ENCODE assay signal across 8 mouse cellular contexts in the genomic region with DNA sequence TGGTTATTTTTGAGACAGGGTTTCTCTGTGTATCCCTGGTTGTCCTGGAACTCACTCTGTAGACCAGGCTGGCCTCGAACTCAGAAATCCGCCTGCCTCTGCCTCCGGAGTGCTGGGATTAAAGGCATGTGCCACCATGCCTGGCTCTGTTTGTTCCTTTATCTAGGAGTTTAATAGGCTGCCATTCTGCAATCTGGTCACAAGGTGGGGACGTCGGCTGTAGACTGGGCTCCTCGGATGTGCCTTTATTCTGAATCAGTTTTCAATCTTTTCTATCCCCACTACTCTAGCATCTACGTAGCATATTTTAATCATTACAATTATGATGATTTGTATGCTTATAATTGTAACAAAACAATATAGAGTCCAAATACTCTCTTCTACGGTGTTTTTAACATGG. TPM values are rescaled to one million over a fixed set of nuclear protein-coding genes. Genes with fewer than 3 reads are reported as not detected.
DNase-seq lines count a peak whose midpoint lies in the region; ATAC-seq and TF ChIP-seq lines count a peak whose summit lies in the region.
"Not testable (repeated sequence)": the region's sequence is repeated elsewhere in the genome, so short reads cannot be mapped to it uniquely, and the experiment has no call there.

No protein-coding gene starts in this region.

- not testable (repeated sequence) for H3K4me3 ChIP-seq in G1E (ENCODE audit: low read depth, low read length); forebrain, embryonic 11.5 days (ENCODE audit: low read depth, low read length); hindbrain, embryonic 11.5 days (ENCODE audit: low read depth, low read length); kidney, postnatal 0 days (replicated peaks; ENCODE audit: low read depth, low read length); liver, adult 2 months (ENCODE audit: insufficient read depth, low read depth, low read length); midbrain, embryonic 14.5 days (replicated peaks; ENCODE audit: low read depth, low read length)

- not testable (repeated sequence) for TF ChIP-seq POLR2A in brain, embryonic 14.5 days (IDR thresholded peaks at IDR 0.05; ENCODE audit: borderline replicate concordance, extremely low read depth, insufficient read depth, insufficient read length, poor library complexity, severe bottlenecking); liver, adult 2 months (IDR thresholded peaks at IDR 0.05; ENCODE audit: extremely low read depth, insufficient read depth, low read length)

- not testable (repeated sequence) for H3K4me1 ChIP-seq in G1E (ENCODE audit: insufficient read depth, low read depth, low read length); forebrain, embryonic 11.5 days (replicated peaks; ENCODE audit: control insufficient read depth, insufficient read depth, low read length); hindbrain, embryonic 11.5 days (replicated peaks; ENCODE audit: control insufficient read depth, insufficient read depth, low read length); kidney, postnatal 0 days (replicated peaks; ENCODE audit: insufficient read depth, low read length); liver, adult 2 months (ENCODE audit: control insufficient read depth, insufficient read depth, low read length); midbrain, embryonic 14.5 days (ENCODE audit: control insufficient read depth, insufficient read depth, low read length)

- not testable (repeated sequence) for H3K9ac ChIP-seq in forebrain, embryonic 11.5 days (ENCODE audit: low read length); hindbrain, embryonic 11.5 days (ENCODE audit: low read depth, low read length); kidney, postnatal 0 days (ENCODE audit: low read depth, low read length); liver, adult 2 months (ENCODE audit: low read depth, low read length); midbrain, embryonic 14.5 days (replicated peaks; ENCODE audit: low read length)

- WGBS in forebrain, embryonic 11.5 days: 46% methylated on average over 8 of the region's 8 CpGs
- 46% methylated on average over 8 of the region's 8 CpGs for WGBS in hindbrain, embryonic 11.5 days
- WGBS in kidney, postnatal 0 days: 33% methylated on average over 8 of the region's 8 CpGs
- 26% methylated on average over 8 of the region's 8 CpGs for WGBS in liver, adult 2 months
- WGBS in midbrain, embryonic 14.5 days: 47% methylated on average over 8 of the region's 8 CpGs

- H3K9me3 ChIP-seq in G1E (replicated peaks); forebrain, embryonic 11.5 days (ENCODE audit: control insufficient read depth, low read length); hindbrain, embryonic 11.5 days (ENCODE audit: control insufficient read depth, low read length); kidney, postnatal 0 days (replicated peaks; ENCODE audit: low read length); midbrain, embryonic 14.5 days (ENCODE audit: control insufficient read depth, low read length): not testable (repeated sequence)

- not testable (repeated sequence) for H3K79me2 ChIP-seq in liver, adult 2 months (ENCODE audit: control insufficient read depth, insufficient read depth, low read length)

- DNase-seq in G1E (ENCODE audit: low spot score): peak; percentile 16
- DNase-seq in brain, embryonic 14.5 days (ENCODE audit: low read depth): peak; percentile 50
- DNase-seq in forebrain, embryonic 11.5 days (ENCODE audit: low spot score): peak; percentile 49
- peak; percentile 59 for DNase-seq in hindbrain, embryonic 11.5 days (ENCODE audit: low spot score)
- DNase-seq in kidney, postnatal 0 days (ENCODE audit: low spot score): peak; percentile 86
- peak; percentile 43 for DNase-seq in liver, adult 2 months (ENCODE audit: extremely low read depth, low read depth, low spot score)
- peak; percentile 64 for DNase-seq in midbrain, embryonic 14.5 days
- peak; percentile 56 for DNase-seq in testis, postnatal 10 days (ENCODE audit: low spot score)

- H3K27ac ChIP-seq in forebrain, embryonic 11.5 days (ENCODE audit: low read depth, low read length); hindbrain, embryonic 11.5 days (ENCODE audit: low read depth, low read length); kidney, postnatal 0 days; liver, adult 2 months (replicated peaks; ENCODE audit: insufficient read depth, low read depth, low read length); midbrain, embryonic 14.5 days (replicated peaks; ENCODE audit: low read depth, low read length): not testable (repeated sequence)

- H3K27me3 ChIP-seq in G1E (ENCODE audit: insufficient read depth, low read length); forebrain, embryonic 11.5 days (ENCODE audit: control insufficient read depth, insufficient read depth, low read length); hindbrain, embryonic 11.5 days (ENCODE audit: control insufficient read depth, insufficient read depth, low read length); kidney, postnatal 0 days (ENCODE audit: insufficient read depth, low read length); liver, adult 2 months (ENCODE audit: control insufficient read depth, insufficient read depth, low read length); midbrain, embryonic 14.5 days (ENCODE audit: control insufficient read depth, insufficient read depth, low read length): not testable (repeated sequence)

- TF ChIP-seq CTCF in G1E (IDR thresholded peaks at IDR 0.05; ENCODE audit: low read depth, low read length): 0 out of 2 replicates have a peak, but pooled peaks have one; percentile 7
- TF ChIP-seq CTCF in brain, embryonic 14.5 days (IDR thresholded peaks at IDR 0.05; ENCODE audit: borderline replicate concordance, extremely low read depth, insufficient read depth, insufficient read length): peak; percentile 67
- peak; percentile 79 for TF ChIP-seq CTCF in kidney, postnatal 0 days (IDR thresholded peaks at IDR 0.05; ENCODE audit: low read depth)
- peak; percentile 83 for TF ChIP-seq CTCF in liver, adult 2 months (IDR thresholded peaks at IDR 0.05; ENCODE audit: low read depth, low read length)

- peak; percentile 40; the same call in 1 of the 2 replicates for ATAC-seq in G1E (ENCODE audit: extremely low read depth, insufficient number of reproducible peaks, low FRiP score, poor library complexity, severe bottlenecking)
- ATAC-seq in forebrain, embryonic 11.5 days (replicated peaks; ENCODE audit: low FRiP score): peak; percentile 65; the same call in 1 of the 2 replicates
- ATAC-seq in hindbrain, embryonic 11.5 days (ENCODE audit: low FRiP score): peak; percentile 54; the same call in 1 of the 2 replicates
- ATAC-seq in kidney, postnatal 0 days (replicated peaks; ENCODE audit: low FRiP score, low read depth): peak; percentile 79
- peak; percentile 53; the same call in 1 of the 2 replicates for ATAC-seq in midbrain, embryonic 14.5 days (ENCODE audit: low FRiP score, low TSS enrichment)

- H3K36me3 ChIP-seq in G1E (replicated peaks); forebrain, embryonic 11.5 days (ENCODE audit: control insufficient read depth, insufficient read depth, low read length); hindbrain, embryonic 11.5 days (ENCODE audit: control insufficient read depth, insufficient read depth, low read length); kidney, postnatal 0 days (ENCODE audit: insufficient read depth, low read length); liver, adult 2 months (ENCODE audit: control insufficient read depth, insufficient read depth, low read length); midbrain, embryonic 14.5 days (ENCODE audit: control insufficient read depth, insufficient read depth, low read length): not testable (repeated sequence)

- H3K4me2 ChIP-seq in forebrain, embryonic 11.5 days (ENCODE audit: low read depth, low read length, severe bottlenecking); hindbrain, embryonic 11.5 days (replicated peaks; ENCODE audit: low read depth, low read length); kidney, postnatal 0 days (ENCODE audit: low read length); midbrain, embryonic 14.5 days (ENCODE audit: low read length): not testable (repeated sequence)

RNA-seq across cellular contexts. Expression of a gene that starts 11.1 kb away (rescaled TPM):
- total RNA-seq in G1E (2014; fragmentation: Nextera tagmentation) (15.4 and 19.6 TPM in 2 replicates), G1E (2017) (19.5 and 19.8 TPM in 2 replicates)
- polyA plus RNA-seq in G1E (2012): 12.1 and 16.8 TPM in 2 replicates
- 1.3 and 1.5 TPM in 2 replicates for polyA plus RNA-seq in brain, embryonic 14.5 days (2012; rRNA removed)
- 4.0 and 4.4 TPM in 2 replicates for polyA plus RNA-seq in forebrain, embryonic 11.5 days (2014; fragmentation: Nextera tagmentation; extraction: Ambion mirVana)
- 3.5 and 4.2 TPM in 2 replicates for polyA plus RNA-seq in hindbrain, embryonic 11.5 days (2014; fragmentation: Nextera tagmentation; extraction: Ambion mirVana)
- polyA plus RNA-seq in kidney, postnatal 0 days (2015; fragmentation: Nextera tagmentation; extraction: Ambion mirVana): 14.0 and 14.6 TPM in 2 replicates
- 26.0 and 32.6 TPM in 2 replicates for total RNA-seq in liver, adult 2 months (2014; rRNA removed)
- 19.8 and 23.1 TPM in 2 replicates for polyA plus RNA-seq in liver, adult 2 months (2012; rRNA removed)
- 0.59 and 1.3 TPM in 2 replicates for polyA plus RNA-seq in midbrain, embryonic 14.5 days (2014; fragmentation: Nextera tagmentation; extraction: Ambion mirVana)

Comparison
In these comparisons a context has a peak if more than half of its experiments do, and no peak if none do; other contexts are left out.
1. DNase-seq: peak in every context shown above with its lines; median percentile 86 in kidney, postnatal 0 days; 64 in midbrain, embryonic 14.5 days; 59 in hindbrain, embryonic 11.5 days; 56 in testis, postnatal 10 days; 50 in brain, embryonic 14.5 days; 49 in forebrain, embryonic 11.5 days; 43 in liver, adult 2 months; 16 in G1E.
2. CTCF ChIP-seq: peak in every context shown above with its lines; median percentile 83 in liver, adult 2 months; 79 in kidney, postnatal 0 days; 67 in brain, embryonic 14.5 days; 7 in G1E.